Mouse (Mus musculus) layer of hippocampus, postnatal 36 days (tissue): Measurements from ENCODE around the gene Nbeal2. TPM values are rescaled to one million over a fixed set of nuclear protein-coding genes. Genes with fewer than 3 reads are reported as not detected.

Experiments
- DNase-seq, 2 experiments: peaks; one replicate each; pipeline ENCODE4 v3.0.0; 2022
- total RNA-seq, 2 experiments: library from RNA; stranded (reverse); gene quantifications; 2 replicates each; pipeline ENCODE4 v1.2.3; 2021

The Nbeal2 gene
- total RNA-seq, 2 experiments from 2014 or later = 14.0 to 17.5 TPM

DNA sequence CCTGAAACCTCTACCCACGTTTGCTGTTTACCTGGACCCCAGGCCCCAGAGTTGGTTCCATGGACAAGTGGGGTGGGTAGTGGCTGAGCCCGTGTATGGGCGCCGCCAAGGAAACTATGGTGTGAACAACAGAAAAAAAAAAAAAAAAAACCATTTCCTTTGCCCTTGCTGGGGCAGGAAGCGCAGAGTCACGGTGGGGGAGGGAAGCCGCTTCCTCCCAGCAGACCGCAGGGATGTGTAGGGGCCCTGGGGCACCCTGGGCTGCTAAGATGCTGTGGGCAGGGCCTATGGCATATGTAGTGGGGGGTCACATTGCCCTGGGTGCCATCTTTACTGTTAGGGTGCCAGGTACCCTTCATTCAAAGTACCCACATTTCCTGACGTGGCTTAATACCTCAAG is 8.7 kb downstream of the Nbeal2 start:
- DNase-seq = no peak

- no peak for DNase-seq
Observed at GRCm38 (mm10) chr9:110644295-110644694, 9.7 kb downstream of the Nbeal2 start.

- DNase-seq = no peak
Observed at GRCm38 (mm10) chr9:110643787-110644186, 10.2 kb downstream of the Nbeal2 start.

DNA sequence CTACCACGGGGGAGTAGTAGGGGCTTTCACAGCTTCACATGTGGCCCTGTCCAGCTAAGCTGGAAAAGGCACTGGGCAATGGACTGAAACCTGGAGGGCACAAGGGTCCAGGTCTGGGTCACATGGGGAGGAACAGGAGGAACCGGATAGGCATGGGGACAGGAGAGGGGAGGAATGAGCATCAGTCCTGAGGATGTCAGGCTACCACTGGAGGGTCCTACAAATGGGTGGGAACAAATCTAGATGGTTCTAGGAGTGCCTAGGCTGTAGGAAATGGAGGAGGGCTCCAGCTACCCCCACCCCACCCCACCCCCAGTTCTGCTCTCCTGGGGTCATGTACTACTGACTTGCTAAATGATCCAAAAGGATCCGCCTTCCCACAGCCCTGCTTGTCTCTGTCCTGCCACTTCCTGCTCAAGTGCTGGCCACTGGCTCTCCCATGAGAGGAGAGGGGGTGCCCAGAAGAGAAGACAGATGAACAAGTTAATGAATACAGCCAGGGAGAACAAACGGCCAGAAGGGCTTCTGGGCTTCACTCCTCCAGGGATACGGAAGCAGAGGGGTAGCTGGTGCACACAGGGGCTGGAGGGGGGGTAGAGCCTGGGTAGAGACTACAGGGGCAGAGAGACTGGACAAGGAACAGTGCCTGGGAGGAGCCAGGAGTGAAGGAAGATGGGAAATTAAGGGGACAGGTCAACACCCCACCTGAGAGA is 11.0 kb downstream of the Nbeal2 start:
- DNase-seq = no peak

GRCm38 (mm10) chr9:110641006-110641405 is 13.0 kb downstream of the Nbeal2 start:
- DNase-seq = no peak

- no peak for DNase-seq
Observed at GRCm38 (mm10) chr9:110638611-110639021, 15.3 kb downstream of the Nbeal2 start.

DNA sequence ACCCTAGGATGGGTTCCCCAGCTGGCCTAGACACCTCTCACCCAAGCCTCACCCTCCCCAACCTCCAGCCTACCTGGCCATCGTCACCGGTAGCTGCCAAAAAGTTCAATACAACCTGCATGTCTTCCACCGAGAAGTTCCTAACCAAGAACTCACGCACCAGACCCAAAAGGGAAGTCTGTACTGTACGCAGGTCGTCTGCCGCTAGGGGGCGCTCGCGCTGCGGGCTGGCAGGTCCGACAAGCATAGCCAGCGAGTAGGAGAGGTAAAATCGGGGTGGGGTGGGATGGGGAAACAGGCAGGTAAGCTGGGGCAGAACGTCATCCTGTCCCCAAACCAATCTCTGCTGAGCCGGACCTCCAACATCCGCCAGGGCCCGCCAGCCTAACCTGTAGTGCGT is 18.7 kb downstream of the Nbeal2 start:
- peak; percentile 80 for DNase-seq

GRCm38 (mm10) chr9:110633882-110634281 is 20.1 kb downstream of the Nbeal2 start:
- DNase-seq = no peak

DNA sequence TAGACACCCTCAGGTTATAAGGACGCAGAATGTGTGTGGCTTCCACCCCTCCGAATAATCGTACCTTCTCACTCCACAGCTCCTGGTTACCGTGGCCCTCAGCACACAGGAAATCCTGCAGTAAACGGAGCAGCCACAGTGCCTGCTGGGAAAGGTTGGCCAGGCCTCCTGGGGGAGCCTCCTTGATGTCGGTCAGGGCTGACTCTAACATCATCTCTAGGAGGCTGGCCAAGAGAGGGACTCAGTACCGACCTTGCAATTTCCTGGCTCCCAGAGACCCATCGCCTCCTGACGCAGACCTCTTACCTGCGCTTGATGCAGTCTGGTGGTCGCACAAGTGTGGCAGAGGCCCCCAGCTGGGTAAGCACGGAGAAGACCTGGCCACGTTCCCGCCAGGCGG is 21.3 kb downstream of the Nbeal2 start:
- no peak for DNase-seq

GRCm38 (mm10) chr9:110631651-110632275 is 22.2 kb downstream of the Nbeal2 start:
- DNase-seq = no peak

DNA sequence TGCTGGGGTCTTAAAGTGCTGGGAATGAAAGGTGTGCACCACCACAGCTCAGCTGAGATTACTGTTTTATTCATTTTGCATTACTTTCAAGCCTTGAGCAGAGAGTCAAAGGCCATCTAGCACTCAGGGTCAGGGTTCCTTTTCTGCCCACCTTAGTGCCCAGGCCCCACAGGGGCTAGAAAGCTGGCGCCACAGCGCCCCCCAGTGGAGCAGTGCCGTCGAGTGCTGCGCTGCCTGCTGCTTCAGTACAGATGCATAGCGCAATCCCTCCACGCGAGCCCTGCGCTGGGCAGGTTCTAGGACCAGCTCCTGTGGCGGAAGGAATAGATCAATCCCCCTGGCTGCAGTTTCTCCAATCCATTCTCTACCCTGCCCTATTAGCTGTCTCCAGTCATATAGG is 22.8 kb downstream of the Nbeal2 start:
- no peak for DNase-seq

- no peak for DNase-seq
Observed at GRCm38 (mm10) chr9:110630171-110630570, 23.8 kb downstream of the Nbeal2 start.

GRCm38 (mm10) chr9:110625350-110625908 is 28.5 kb downstream of the Nbeal2 start:
- DNase-seq = no peak

GRCm38 (mm10) chr9:110624361-110625166 is 29.4 kb downstream of the Nbeal2 start, which contains the start of gene Nradd:
Gene Nradd, minus strand, starts transcription at chr9:110624452.
- DNase-seq = peak; percentile 82 to 86

DNA sequence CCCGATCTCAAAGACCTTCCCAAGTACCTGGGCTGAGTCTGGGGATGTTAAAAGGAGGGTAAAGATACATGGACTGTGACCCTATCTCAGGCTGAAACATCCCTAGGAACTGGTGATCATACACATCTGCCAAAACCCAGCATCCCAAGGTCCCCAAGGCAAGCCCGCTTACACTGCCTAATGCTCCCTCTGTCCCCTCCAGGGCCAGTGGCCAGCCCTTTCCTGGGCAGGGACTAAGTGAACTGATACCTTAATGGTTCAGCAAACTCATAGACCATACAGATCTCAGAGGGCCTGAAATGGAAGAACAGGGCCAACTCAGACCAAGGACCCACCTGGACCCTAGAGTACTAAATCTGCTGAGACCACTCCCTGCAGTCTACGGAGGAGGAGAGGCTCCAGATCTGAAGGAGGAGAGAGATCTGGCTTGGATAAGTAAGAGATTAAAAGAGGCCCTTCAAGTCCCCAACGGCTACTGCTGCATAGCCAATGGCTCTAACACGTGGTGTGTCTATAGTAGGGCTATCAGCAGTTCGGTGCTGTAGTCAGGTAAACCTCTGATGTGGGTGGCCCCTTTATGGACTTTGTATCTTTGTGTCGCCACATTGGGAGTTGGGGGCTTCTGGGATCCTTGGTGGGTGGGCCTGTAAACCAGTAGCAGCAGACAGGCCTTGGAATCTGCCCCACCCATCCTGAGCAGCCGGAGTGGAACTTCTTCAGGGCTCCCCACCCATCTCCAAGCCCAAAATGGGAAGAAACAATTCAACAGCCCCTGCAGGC is 30.4 kb downstream of the Nbeal2 start:
- DNase-seq = no peak

- no peak for DNase-seq
Observed at GRCm38 (mm10) chr9:110622621-110623219, 31.2 kb downstream of the Nbeal2 start.

- no peak for DNase-seq
Observed at GRCm38 (mm10) chr9:110620685-110621084, 33.3 kb downstream of the Nbeal2 start.

GRCm38 (mm10) chr9:110620180-110620579 is 33.8 kb downstream of the Nbeal2 start:
- DNase-seq = no peak

GRCm38 (mm10) chr9:110617081-110617480 is 36.9 kb downstream of the Nbeal2 start:
- no peak for DNase-seq

DNA sequence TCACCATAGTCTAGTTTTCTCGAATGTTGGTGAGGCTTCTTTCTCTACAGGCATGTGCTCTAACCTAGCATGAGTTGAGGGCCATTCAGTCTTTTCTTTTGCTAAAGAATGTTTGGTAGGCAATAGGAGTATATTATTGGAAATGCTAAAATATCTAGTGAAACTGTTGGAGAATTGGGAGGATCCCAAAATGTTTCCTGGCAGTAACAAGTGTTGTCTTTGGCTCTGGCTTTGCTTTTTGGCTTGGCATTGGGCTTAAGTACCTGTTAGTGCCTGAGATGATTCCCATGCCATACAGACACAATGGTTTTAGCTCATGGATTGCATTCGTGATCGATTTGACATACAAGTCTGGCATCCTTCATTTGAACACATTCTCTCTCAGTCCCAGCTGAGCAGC is 42.5 kb downstream of the Nbeal2 start:
- no peak for DNase-seq

GRCm38 (mm10) chr9:110583521-110583920 is 70.4 kb downstream of the Nbeal2 start:
- DNase-seq = no peak

DNA sequence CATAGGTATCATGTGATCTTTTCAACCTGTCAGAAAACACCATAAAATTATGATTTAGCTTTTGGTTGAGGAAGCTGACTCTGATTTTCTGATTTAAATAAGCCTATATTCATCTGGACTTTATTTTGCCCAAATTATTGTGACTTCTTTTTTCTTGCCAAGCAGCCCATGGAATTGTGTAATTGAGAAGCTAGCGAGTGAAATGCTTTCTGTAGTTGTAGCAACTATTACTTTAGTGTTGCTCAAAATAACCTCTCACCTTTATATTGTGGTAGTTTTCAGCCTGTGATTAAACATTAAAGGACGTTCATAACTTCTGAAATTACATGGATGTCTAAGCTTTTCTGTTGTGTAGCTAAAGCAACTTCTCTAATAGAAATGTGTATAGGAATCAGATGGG is 71.8 kb downstream of the Nbeal2 start:
- DNase-seq = no peak
